Mouse (Mus musculus): Measurements from ENCODE around the gene Cplx2.
A peak's percentile ranks its signal among the peaks of the same experiment; 100 is the strongest.

Cplx2 gene

GRCm38 (mm10) chr13:54380421-54380820 lies 9.3 kb downstream of the Cplx2 start:
- TF ChIP-seq GATA4 (IDR thresholded peaks at IDR 0.05; ENCODE audit: insufficient replicate concordance, low read length), result no peak

- TF ChIP-seq GATA4 (IDR thresholded peaks at IDR 0.05; ENCODE audit: insufficient replicate concordance, low read length), result no peak
Observed at GRCm38 (mm10) chr13:54381396-54381795, 10.2 kb downstream of the Cplx2 start.

GRCm38 (mm10) chr13:54383531-54383930 lies 12.4 kb downstream of the Cplx2 start:
- no peak for TF ChIP-seq GATA4 (IDR thresholded peaks at IDR 0.05; ENCODE audit: insufficient replicate concordance, low read length)

- no peak for TF ChIP-seq GATA4 (IDR thresholded peaks at IDR 0.05; ENCODE audit: insufficient replicate concordance, low read length)
Observed at GRCm38 (mm10) chr13:54384518-54384917, 13.4 kb downstream of the Cplx2 start.

- TF ChIP-seq GATA4 (IDR thresholded peaks at IDR 0.05; ENCODE audit: insufficient replicate concordance, low read length), result no peak
Observed at GRCm38 (mm10) chr13:54385008-54386004, 14.2 kb downstream of the Cplx2 start.

GRCm38 (mm10) chr13:54389971-54390564 lies 18.9 kb downstream of the Cplx2 start:
- peak; percentile 27; the same call in 1 of the 2 replicates for TF ChIP-seq GATA4 (IDR thresholded peaks at IDR 0.05; ENCODE audit: insufficient replicate concordance, low read length)

GRCm38 (mm10) chr13:54390565-54391013 lies 19.4 kb downstream of the Cplx2 start:
- TF ChIP-seq GATA4 (IDR thresholded peaks at IDR 0.05; ENCODE audit: insufficient replicate concordance, low read length), result no peak

- no peak for TF ChIP-seq GATA4 (IDR thresholded peaks at IDR 0.05; ENCODE audit: insufficient replicate concordance, low read length)
Observed at GRCm38 (mm10) chr13:54391313-54391712, 20.2 kb downstream of the Cplx2 start.

- no peak for TF ChIP-seq GATA4 (IDR thresholded peaks at IDR 0.05; ENCODE audit: insufficient replicate concordance, low read length)
Observed at GRCm38 (mm10) chr13:54397069-54397468, 25.9 kb downstream of the Cplx2 start.

GRCm38 (mm10) chr13:54400565-54401179 lies 29.5 kb downstream of the Cplx2 start:
- no peak for TF ChIP-seq GATA4 (IDR thresholded peaks at IDR 0.05; ENCODE audit: insufficient replicate concordance, low read length)

GRCm38 (mm10) chr13:54401180-54401569 lies 30.0 kb downstream of the Cplx2 start:
- TF ChIP-seq GATA4 (IDR thresholded peaks at IDR 0.05; ENCODE audit: insufficient replicate concordance, low read length), result no peak

- TF ChIP-seq GATA4 (IDR thresholded peaks at IDR 0.05; ENCODE audit: insufficient replicate concordance, low read length), result no peak
Observed at GRCm38 (mm10) chr13:54402346-54402745, 31.2 kb downstream of the Cplx2 start.

GRCm38 (mm10) chr13:54403224-54404070 lies 32.3 kb downstream of the Cplx2 start:
- TF ChIP-seq GATA4 (IDR thresholded peaks at IDR 0.05; ENCODE audit: insufficient replicate concordance, low read length), result no peak

- TF ChIP-seq GATA4 (IDR thresholded peaks at IDR 0.05; ENCODE audit: insufficient replicate concordance, low read length), result no peak
Observed at GRCm38 (mm10) chr13:54404205-54404604, 33.1 kb downstream of the Cplx2 start.

- no peak for TF ChIP-seq GATA4 (IDR thresholded peaks at IDR 0.05; ENCODE audit: insufficient replicate concordance, low read length)
Observed at GRCm38 (mm10) chr13:54405805-54406204, 34.7 kb downstream of the Cplx2 start.

Measured in liver, adult (tissue).